Mouse (Mus musculus): Measurements from ENCODE around the gene Dusp18. TPM values are rescaled to one million over a fixed set of nuclear protein-coding genes. Genes with fewer than 3 reads are reported as not detected.
"Not testable (repeated sequence)": the region's sequence is repeated elsewhere in the genome, so short reads cannot be mapped to it uniquely, and the experiment has no call there.

Dusp18 gene
- polyA plus RNA-seq, 1 experiment from 2014 or later: 9.5 TPM

GRCm38 (mm10) chr11:3903046-3903445 lies 8.0 kb downstream of the Dusp18 start:
- ATAC-seq (ENCODE audit: insufficient read depth, low FRiP score): no peak
- no peak overlapping the region for H3K9ac ChIP-seq (ENCODE audit: low read length)
- no peaks in the 10 kb centered on the region for H3K36me3 ChIP-seq (ENCODE audit: control insufficient read depth, insufficient read depth, low read length)
- no peak overlapping the region for H3K4me2 ChIP-seq (ENCODE audit: low read depth, low read length)
- 84% methylated on average over 5 of the region's 5 CpGs for WGBS
- H3K4me1 ChIP-seq (ENCODE audit: control insufficient read depth, insufficient read depth, low read length): no peaks in the 10 kb centered on the region
- H3K4me3 ChIP-seq (replicated peaks; ENCODE audit: low read length): no peak overlapping the region
- H3K27ac ChIP-seq (ENCODE audit: low read length): no peak overlapping the region
- no peaks in the 10 kb centered on the region for H3K27me3 ChIP-seq (ENCODE audit: control insufficient read depth, insufficient read depth, low read length)
- H3K9me3 ChIP-seq (replicated peaks; ENCODE audit: control insufficient read depth, low read length): no peaks in the 10 kb centered on the region

- no peak overlapping the region for H3K4me3 ChIP-seq (replicated peaks; ENCODE audit: low read length)
- no peaks in the 10 kb centered on the region for H3K4me1 ChIP-seq (ENCODE audit: control insufficient read depth, insufficient read depth, low read length)
- no peaks in the 10 kb centered on the region for H3K9me3 ChIP-seq (replicated peaks; ENCODE audit: control insufficient read depth, low read length)
- H3K9ac ChIP-seq (ENCODE audit: low read length): no peak overlapping the region
- no peaks in the 10 kb centered on the region for H3K27me3 ChIP-seq (ENCODE audit: control insufficient read depth, insufficient read depth, low read length)
- H3K27ac ChIP-seq (ENCODE audit: low read length): peak overlapping the region; percentile 48; the same call in 1 of the 2 replicates
- WGBS: 77% methylated on average over 6 of the region's 6 CpGs
- H3K4me2 ChIP-seq (ENCODE audit: low read depth, low read length): no peak overlapping the region
- H3K36me3 ChIP-seq (ENCODE audit: control insufficient read depth, insufficient read depth, low read length): no peaks in the 10 kb centered on the region
- ATAC-seq (ENCODE audit: insufficient read depth, low FRiP score): no peak
Observed at GRCm38 (mm10) chr11:3904673-3905072, 9.6 kb downstream of the Dusp18 start.

- H3K27me3 ChIP-seq (ENCODE audit: control insufficient read depth, insufficient read depth, low read length): no peaks in the 10 kb centered on the region
- H3K4me1 ChIP-seq (ENCODE audit: control insufficient read depth, insufficient read depth, low read length): 0 out of 2 replicates have a peak, but pooled peaks cover under 1% of the 10 kb centered on the region
- H3K9ac ChIP-seq (ENCODE audit: low read length): no peak overlapping the region
- no peak overlapping the region for H3K4me3 ChIP-seq (replicated peaks; ENCODE audit: low read length)
- H3K27ac ChIP-seq (ENCODE audit: low read length): peak overlapping the region; percentile 48; the same call in 1 of the 2 replicates
- H3K4me2 ChIP-seq (ENCODE audit: low read depth, low read length): no peak overlapping the region
- H3K9me3 ChIP-seq (replicated peaks; ENCODE audit: control insufficient read depth, low read length): no peaks in the 10 kb centered on the region
- H3K36me3 ChIP-seq (ENCODE audit: control insufficient read depth, insufficient read depth, low read length): no peaks in the 10 kb centered on the region
- 82% methylated on average over 1 of the region's 1 CpGs for WGBS
- no peak for ATAC-seq (ENCODE audit: insufficient read depth, low FRiP score)
Observed at GRCm38 (mm10) chr11:3905446-3905845, 10.4 kb downstream of the Dusp18 start.

DNA sequence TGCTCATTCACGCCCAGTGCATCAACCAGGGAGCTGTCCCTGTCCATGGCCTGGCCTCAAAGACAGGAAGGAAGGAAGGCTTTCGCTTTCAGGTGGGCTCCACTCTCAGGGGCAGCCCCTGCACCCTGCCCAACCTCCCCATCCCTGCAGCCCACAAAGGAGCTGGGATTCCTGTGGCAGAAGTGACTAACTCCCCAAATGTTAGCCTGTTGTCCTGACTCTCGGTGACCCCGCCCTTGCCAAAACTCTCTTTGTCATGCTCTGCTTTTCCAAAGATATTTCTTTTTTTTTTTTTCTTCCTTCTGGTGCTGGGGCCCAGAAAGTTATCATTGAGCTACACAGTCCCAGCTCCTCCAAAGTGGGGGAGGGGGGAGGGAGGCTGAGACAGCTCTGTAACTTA lies 14.2 kb downstream of the Dusp18 start:
- peaks cover 20% of the 10 kb centered on the region for H3K4me1 ChIP-seq (ENCODE audit: control insufficient read depth, insufficient read depth, low read length)
- H3K9ac ChIP-seq (ENCODE audit: low read length): no peak overlapping the region
- H3K27ac ChIP-seq (ENCODE audit: low read length): no peak overlapping the region
- ATAC-seq (ENCODE audit: insufficient read depth, low FRiP score): no peak
- no peaks in the 10 kb centered on the region for H3K36me3 ChIP-seq (ENCODE audit: control insufficient read depth, insufficient read depth, low read length)
- H3K4me3 ChIP-seq (replicated peaks; ENCODE audit: low read length): no peak overlapping the region
- WGBS: 83% methylated on average over 4 of the region's 4 CpGs
- H3K9me3 ChIP-seq (replicated peaks; ENCODE audit: control insufficient read depth, low read length): no peaks in the 10 kb centered on the region
- no peaks in the 10 kb centered on the region for H3K27me3 ChIP-seq (ENCODE audit: control insufficient read depth, insufficient read depth, low read length)
- H3K4me2 ChIP-seq (ENCODE audit: low read depth, low read length): no peak overlapping the region

DNA sequence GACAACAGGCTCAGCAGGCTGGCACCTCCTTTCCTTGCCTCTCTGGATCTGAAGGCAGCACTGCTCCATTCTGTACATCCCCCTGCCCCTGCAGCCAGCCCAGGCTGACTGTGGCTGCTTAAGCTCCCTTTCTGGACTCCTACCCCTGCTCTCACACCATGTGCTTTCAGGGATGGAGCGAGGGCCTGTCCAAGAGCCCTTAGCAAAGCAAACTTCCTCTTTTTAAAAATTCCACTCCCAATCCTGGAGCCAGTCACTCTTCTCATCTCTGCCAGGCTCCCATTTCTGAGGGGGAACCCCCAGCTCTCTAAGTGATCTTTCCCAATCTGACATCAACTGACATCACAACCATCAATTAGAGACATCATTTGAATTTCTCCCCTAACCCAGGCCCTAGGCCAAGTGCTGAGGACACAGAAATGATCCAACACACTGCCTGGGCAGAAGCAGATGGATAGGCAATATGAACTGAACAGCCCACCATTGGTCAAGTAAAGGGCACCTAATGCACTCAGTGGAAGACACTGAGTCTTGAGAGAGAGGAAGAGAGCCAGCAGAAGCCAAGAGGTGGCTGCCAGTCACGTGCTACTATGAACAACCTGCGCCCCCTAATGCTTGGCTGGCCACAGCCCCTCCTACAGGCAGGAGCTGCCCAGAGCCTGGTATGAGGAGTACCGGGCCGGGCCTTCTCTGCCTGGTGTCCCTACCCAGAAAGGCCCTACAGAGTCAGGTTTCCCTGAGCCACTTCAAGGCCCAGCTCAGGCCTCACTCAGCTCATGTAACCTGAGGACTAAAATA lies 15.7 kb downstream of the Dusp18 start:
- Histone ChIP-seq H3K27ac (ENCODE audit: low read length) (no peak overlapping the region), H3K27me3 (ENCODE audit: control insufficient read depth, insufficient read depth, low read length) (no peaks in the 10 kb centered on the region), H3K4me2 (ENCODE audit: low read depth, low read length) (peak overlapping the region; percentile 22), H3K36me3 (ENCODE audit: control insufficient read depth, insufficient read depth, low read length) (no peaks in the 10 kb centered on the region), H3K9ac (ENCODE audit: low read length) (peak overlapping the region; percentile 11; the same call in 1 of the 2 replicates), H3K9me3 (replicated peaks; ENCODE audit: control insufficient read depth, low read length) (no peaks in the 10 kb centered on the region), H3K4me1 (ENCODE audit: control insufficient read depth, insufficient read depth, low read length) (peaks cover 20% of the 10 kb centered on the region), H3K4me3 (replicated peaks; ENCODE audit: low read length) (0 out of 2 replicates have a peak overlapping the region, but pooled peaks have one; percentile 3)
- ATAC-seq (ENCODE audit: insufficient read depth, low FRiP score): no peak
- WGBS: 60% methylated on average over 5 of the region's 5 CpGs

- ATAC-seq (ENCODE audit: insufficient read depth, low FRiP score); H3K27me3 ChIP-seq (ENCODE audit: control insufficient read depth, insufficient read depth, low read length); H3K36me3 ChIP-seq (ENCODE audit: control insufficient read depth, insufficient read depth, low read length); H3K27ac ChIP-seq (ENCODE audit: low read length); H3K9me3 ChIP-seq (replicated peaks; ENCODE audit: control insufficient read depth, low read length); H3K9ac ChIP-seq (ENCODE audit: low read length): not testable (repeated sequence)
- H3K4me3 ChIP-seq (replicated peaks; ENCODE audit: low read length): 0 out of 2 replicates have a peak overlapping the region, but pooled peaks have one; percentile 3
- peak overlapping the region; percentile 22 for H3K4me2 ChIP-seq (ENCODE audit: low read depth, low read length)
- 87% methylated on average over 6 of the region's 6 CpGs for WGBS
- peaks cover 20% of the 10 kb centered on the region for H3K4me1 ChIP-seq (ENCODE audit: control insufficient read depth, insufficient read depth, low read length)
Observed at GRCm38 (mm10) chr11:3911440-3911839, 16.4 kb downstream of the Dusp18 start.

DNA sequence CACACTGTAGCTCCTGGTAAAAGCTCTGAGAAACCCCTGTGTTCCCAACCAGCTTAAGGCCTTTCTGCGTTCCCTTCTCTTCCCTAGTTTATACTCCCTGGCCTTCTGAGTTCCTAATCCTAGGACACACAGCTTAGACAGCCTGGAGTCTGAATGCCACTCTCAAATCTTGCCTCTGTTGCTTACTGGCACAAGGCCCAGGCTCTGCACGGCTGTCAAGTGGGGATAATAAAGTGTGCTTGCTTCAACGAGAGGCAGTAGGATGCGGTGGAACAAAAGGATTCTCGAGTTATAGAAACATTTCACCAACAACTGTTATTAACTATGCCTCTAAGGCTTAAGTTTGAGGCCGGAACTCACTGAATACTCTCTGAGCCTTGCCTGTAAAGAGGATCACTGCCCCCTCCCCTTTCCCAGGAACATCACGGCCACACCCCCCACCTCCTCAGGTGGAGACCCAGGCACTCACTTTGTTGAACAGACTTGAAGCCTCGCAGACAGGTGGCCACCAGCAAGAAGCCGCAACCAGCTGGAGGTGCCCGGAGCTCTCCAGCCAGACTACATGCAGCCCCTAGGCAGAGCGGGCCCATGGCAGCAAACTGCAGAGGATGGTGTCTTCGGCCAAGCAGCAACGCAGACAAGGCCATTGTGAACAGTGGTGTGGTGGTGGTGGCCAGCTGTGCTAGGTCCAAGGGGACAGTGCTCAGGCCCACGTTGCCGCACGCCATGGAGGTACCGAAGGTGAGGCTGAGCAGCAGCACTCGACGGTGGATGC lies 17.2 kb downstream of the Dusp18 start:
- WGBS: 23% methylated on average over 19 of the region's 19 CpGs
- H3K27ac ChIP-seq (ENCODE audit: low read length): no peak overlapping the region
- H3K4me2 ChIP-seq (ENCODE audit: low read depth, low read length): peak overlapping the region; percentile 93
- H3K4me3 ChIP-seq (replicated peaks; ENCODE audit: low read length): peak overlapping the region; percentile 62
- H3K36me3 ChIP-seq (ENCODE audit: control insufficient read depth, insufficient read depth, low read length): no peaks in the 10 kb centered on the region
- H3K9me3 ChIP-seq (replicated peaks; ENCODE audit: control insufficient read depth, low read length): no peaks in the 10 kb centered on the region
- H3K27me3 ChIP-seq (ENCODE audit: control insufficient read depth, insufficient read depth, low read length): no peaks in the 10 kb centered on the region
- peak overlapping the region; percentile 73 for H3K9ac ChIP-seq (ENCODE audit: low read length)
- no peak for ATAC-seq (ENCODE audit: insufficient read depth, low FRiP score)
- H3K4me1 ChIP-seq (ENCODE audit: control insufficient read depth, insufficient read depth, low read length): peaks cover 20% of the 10 kb centered on the region

DNA sequence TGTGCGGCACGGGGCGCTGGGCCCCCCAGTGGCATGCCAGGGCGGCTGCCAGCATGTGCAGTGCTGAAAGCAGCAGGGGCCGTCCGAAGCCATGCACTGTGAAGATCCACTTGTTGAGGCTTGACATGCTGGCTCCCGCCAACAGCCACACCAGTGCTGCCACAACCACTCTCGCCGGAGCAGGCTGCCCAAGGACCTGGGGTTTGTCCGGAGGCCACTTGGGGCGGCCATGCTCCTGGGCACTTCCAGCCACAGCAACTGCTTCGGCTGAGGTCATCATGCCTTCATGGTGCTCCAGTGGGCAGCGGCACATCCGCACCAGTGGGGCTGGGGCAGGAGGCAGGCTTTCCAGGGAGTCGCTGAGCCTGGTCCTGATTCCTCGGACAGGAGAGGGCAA lies 17.8 kb downstream of the Dusp18 start:
- no peak overlapping the region for H3K27ac ChIP-seq (ENCODE audit: low read length)
- peaks cover 20% of the 10 kb centered on the region for H3K4me1 ChIP-seq (ENCODE audit: control insufficient read depth, insufficient read depth, low read length)
- H3K4me2 ChIP-seq (ENCODE audit: low read depth, low read length): peak overlapping the region; percentile 93
- H3K36me3 ChIP-seq (ENCODE audit: control insufficient read depth, insufficient read depth, low read length): no peaks in the 10 kb centered on the region
- WGBS: 6% methylated on average over 16 of the region's 16 CpGs
- no peaks in the 10 kb centered on the region for H3K27me3 ChIP-seq (ENCODE audit: control insufficient read depth, insufficient read depth, low read length)
- H3K9ac ChIP-seq (ENCODE audit: low read length): peak overlapping the region; percentile 73
- peak; percentile 27; the same call in 1 of the 2 replicates for ATAC-seq (ENCODE audit: insufficient read depth, low FRiP score)
- no peaks in the 10 kb centered on the region for H3K9me3 ChIP-seq (replicated peaks; ENCODE audit: control insufficient read depth, low read length)
- peak overlapping the region; percentile 62 for H3K4me3 ChIP-seq (replicated peaks; ENCODE audit: low read length)

Data from stomach, embryonic 16.5 days (tissue).